In genomic region chr4:49058557-49058956, GRCm38 (mm10) we compare ENCODE assay signal across 8 mouse cellular contexts. TPM values are rescaled to one million over a fixed set of nuclear protein-coding genes. Genes with fewer than 3 reads are reported as not detected.
DNase-seq lines count a peak whose midpoint lies in the region; ATAC-seq and TF ChIP-seq lines count a peak whose summit lies in the region.

No protein-coding gene starts in this region.

- WGBS in embryonic facial prominence, embryonic 15.5 days = 5% methylated on average over 7 of the region's 7 CpGs
- 1% methylated on average over 7 of the region's 7 CpGs for WGBS in kidney, embryonic 14.5 days
- 2% methylated on average over 7 of the region's 7 CpGs for WGBS in neural tube, embryonic 12.5 days

- no peaks in the 10 kb centered on the region for H3K9me3 ChIP-seq in embryonic facial prominence, embryonic 15.5 days (replicated peaks)
- no peaks in the 10 kb centered on the region for H3K9me3 ChIP-seq in kidney, embryonic 14.5 days (ENCODE audit: control insufficient read depth, low read length)
- H3K9me3 ChIP-seq in neural tube, embryonic 12.5 days = no peaks in the 10 kb centered on the region

- intact Hi-C loops in left cerebral cortex, adult 2 months (cut with DNase I) = loop anchor here (2.0 to 5.0 kb wide), 2 partner anchors 278 to 366 kb away; no protein-coding TSS in a partner anchor
- intact Hi-C loops in left cerebral cortex, postnatal 36 days (cut with DNase I) = loop anchor here (5.0 to 10.0 kb wide), 2 partner anchors 114 to 281 kb away; no protein-coding TSS in a partner anchor

- H3K36me3 ChIP-seq in embryonic facial prominence, embryonic 15.5 days = no peaks in the 10 kb centered on the region
- no peaks in the 10 kb centered on the region for H3K36me3 ChIP-seq in kidney, embryonic 14.5 days (ENCODE audit: control insufficient read depth, insufficient read depth, low read length)
- no peaks in the 10 kb centered on the region for H3K36me3 ChIP-seq in neural tube, embryonic 12.5 days

- peak overlapping the region; percentile 33; the same call in 1 of the 2 replicates for H3K9ac ChIP-seq in embryonic facial prominence, embryonic 15.5 days
- H3K9ac ChIP-seq in kidney, embryonic 14.5 days (ENCODE audit: low read depth, low read length) = peak overlapping the region; percentile 50
- peak overlapping the region; percentile 66 for H3K9ac ChIP-seq in neural tube, embryonic 12.5 days

- H3K27me3 ChIP-seq in embryonic facial prominence, embryonic 15.5 days = peaks cover 16% of the 10 kb centered on the region
- peaks cover 13% of the 10 kb centered on the region; the same call in 1 of the 2 replicates for H3K27me3 ChIP-seq in kidney, embryonic 14.5 days (ENCODE audit: control insufficient read depth, insufficient read depth, low read length)
- no peaks in the 10 kb centered on the region for H3K27me3 ChIP-seq in neural tube, embryonic 12.5 days (replicated peaks)

- H3K4me1 ChIP-seq in embryonic facial prominence, embryonic 15.5 days = peaks cover 12% of the 10 kb centered on the region
- H3K4me1 ChIP-seq in kidney, embryonic 14.5 days (ENCODE audit: control insufficient read depth, insufficient read depth, low read length) = no peaks in the 10 kb centered on the region
- H3K4me1 ChIP-seq in neural tube, embryonic 12.5 days = peaks cover 30% of the 10 kb centered on the region

- no peak overlapping the region for H3K27ac ChIP-seq in left cerebral cortex, adult 2 months
- no peak overlapping the region for H3K27ac ChIP-seq in embryonic facial prominence, embryonic 15.5 days (replicated peaks)
- H3K27ac ChIP-seq in kidney, embryonic 14.5 days (ENCODE audit: low read depth, low read length) = no peak overlapping the region
- H3K27ac ChIP-seq in neural tube, embryonic 12.5 days = no peak overlapping the region

- H3K4me2 ChIP-seq in embryonic facial prominence, embryonic 15.5 days (replicated peaks) = peak overlapping the region; percentile 98
- peak overlapping the region; percentile 95 for H3K4me2 ChIP-seq in kidney, embryonic 14.5 days (replicated peaks; ENCODE audit: low read depth, low read length)
- peak overlapping the region; percentile 77 for H3K4me2 ChIP-seq in neural tube, embryonic 12.5 days (replicated peaks)

- DNase-seq in left cerebral cortex, adult 2 months (ENCODE audit: extremely low spot score in 1 of 2, low spot score in 2 of 2) = no peak
- DNase-seq in left cerebral cortex, postnatal 36 days (ENCODE audit: low spot score in 2 of 2) = no peak
- no peak for DNase-seq in MN1 (ENCODE audit: low spot score)
- DNase-seq in spleen, adult 18-20 months = no peak
- no peak for DNase-seq in thymus, adult 18-20 months

- no peak for TF ChIP-seq CTCF in left cerebral cortex, adult 2 months (IDR thresholded peaks at IDR 0.05)

- H3K4me3 ChIP-seq in left cerebral cortex, adult 2 months = peak overlapping the region; percentile 74
- H3K4me3 ChIP-seq in embryonic facial prominence, embryonic 15.5 days (replicated peaks) = peak overlapping the region; percentile 66
- H3K4me3 ChIP-seq in kidney, embryonic 14.5 days (ENCODE audit: low read length) = peak overlapping the region; percentile 64
- peak overlapping the region; percentile 56 for H3K4me3 ChIP-seq in neural tube, embryonic 12.5 days

- ATAC-seq in embryonic facial prominence, embryonic 15.5 days (ENCODE audit: insufficient number of reproducible peaks, low FRiP score, low TSS enrichment, low read depth) = no peak
- peak; percentile 41; the same call in 1 of the 2 replicates for ATAC-seq in kidney, embryonic 14.5 days (ENCODE audit: low FRiP score, low TSS enrichment)
- ATAC-seq in neural tube, embryonic 12.5 days (ENCODE audit: low FRiP score, low read depth) = peak; percentile 39

RNA-seq across cellular contexts. Expression of gene Plppr1, which starts 0.5 kb away (rescaled TPM):
- total RNA-seq in left cerebral cortex, adult 2 months (2021) = 10 to 100 TPM in 1 of 2 experiments, 1 to 10 TPM in 1; 7.9 to 11.4 TPM
- 10 to 100 TPM in 1 of 2 experiments, 1 to 10 TPM in 1; 9.3 to 12.1 TPM for total RNA-seq in left cerebral cortex, postnatal 36 days (2021)
- polyA plus RNA-seq in embryonic facial prominence, embryonic 15.5 days (2015; fragmentation: Nextera tagmentation; extraction: Ambion mirVana) = 6.6 and 10.4 TPM in 2 replicates
- polyA plus RNA-seq in kidney, embryonic 14.5 days (2014; fragmentation: Nextera tagmentation; extraction: Ambion mirVana) = 3.1 and 4.5 TPM in 2 replicates
- 40.7 and 42.7 TPM in 2 replicates for polyA plus RNA-seq in neural tube, embryonic 12.5 days (2016; fragmentation: Nextera tagmentation; extraction: Ambion mirVana)
